Mouse (Mus musculus): ENCODE data around the gene Arhgap15.
"Not testable (repeated sequence)": the region's sequence is repeated elsewhere in the genome, so short reads cannot be mapped to it uniquely, and the experiment has no call there.

Gene Arhgap15

GRCm38 (mm10) chr2:43748287-43748983 lies at the start of gene Arhgap15:
TSS of gene Arhgap15 (plus strand) at chr2:43748824.
- peak; percentile 75 for DNase-seq (ENCODE audit: low spot score)

- DNase-seq (ENCODE audit: low spot score): no peak
Observed at GRCm38 (mm10) chr2:43712611-43713138, 35.9 kb upstream of the Arhgap15 start.

- peak; percentile 70 for DNase-seq (ENCODE audit: low spot score)
Observed at GRCm38 (mm10) chr2:43722446-43723103, 26.0 kb upstream of the Arhgap15 start.

- DNase-seq (ENCODE audit: low spot score): no peak
Observed at GRCm38 (mm10) chr2:43723104-43723541, 25.5 kb upstream of the Arhgap15 start.

GRCm38 (mm10) chr2:43727181-43727580 lies 21.4 kb upstream of the Arhgap15 start:
- no peak for DNase-seq (ENCODE audit: low spot score)

- peak; percentile 88 for DNase-seq (ENCODE audit: low spot score)
Observed at GRCm38 (mm10) chr2:43727693-43728092, 20.9 kb upstream of the Arhgap15 start.

- DNase-seq (ENCODE audit: low spot score): no peak
Observed at GRCm38 (mm10) chr2:43728831-43729230, 19.8 kb upstream of the Arhgap15 start.

GRCm38 (mm10) chr2:43732396-43732795 lies 16.2 kb upstream of the Arhgap15 start:
- DNase-seq (ENCODE audit: low spot score): no peak

- DNase-seq (ENCODE audit: low spot score): not testable (repeated sequence)
Observed at GRCm38 (mm10) chr2:43735071-43735470, 13.6 kb upstream of the Arhgap15 start.

GRCm38 (mm10) chr2:43737546-43737945 lies 11.1 kb upstream of the Arhgap15 start:
- DNase-seq (ENCODE audit: low spot score): peak; percentile 60

GRCm38 (mm10) chr2:43738562-43739112 lies 10.0 kb upstream of the Arhgap15 start:
- peak; percentile 77 for DNase-seq (ENCODE audit: low spot score)

GRCm38 (mm10) chr2:43739190-43739818 lies 9.3 kb upstream of the Arhgap15 start:
- no peak for DNase-seq (ENCODE audit: low spot score)

- DNase-seq (ENCODE audit: low spot score): no peak
Observed at GRCm38 (mm10) chr2:43749321-43749720, 697 bp downstream of the Arhgap15 start.

GRCm38 (mm10) chr2:43755899-43756298 lies 7.3 kb downstream of the Arhgap15 start:
- no peak for DNase-seq (ENCODE audit: low spot score)

- peak; percentile 66 for DNase-seq (ENCODE audit: low spot score)
Observed at GRCm38 (mm10) chr2:43756626-43757025, 8.0 kb downstream of the Arhgap15 start.

- DNase-seq (ENCODE audit: low spot score): no peak
Observed at GRCm38 (mm10) chr2:43761735-43762134, 13.1 kb downstream of the Arhgap15 start.

GRCm38 (mm10) chr2:43763279-43763678 lies 14.7 kb downstream of the Arhgap15 start:
- DNase-seq (ENCODE audit: low spot score): no peak

GRCm38 (mm10) chr2:43764456-43764855 lies 15.8 kb downstream of the Arhgap15 start:
- DNase-seq (ENCODE audit: low spot score): no peak

GRCm38 (mm10) chr2:43766200-43766599 lies 17.6 kb downstream of the Arhgap15 start:
- DNase-seq (ENCODE audit: low spot score): no peak

- no peak for DNase-seq (ENCODE audit: low spot score)
Observed at GRCm38 (mm10) chr2:43769850-43770570, 21.4 kb downstream of the Arhgap15 start.

GRCm38 (mm10) chr2:43772640-43773039 lies 24.0 kb downstream of the Arhgap15 start:
- peak; percentile 71 for DNase-seq (ENCODE audit: low spot score)

- DNase-seq (ENCODE audit: low spot score): no peak
Observed at GRCm38 (mm10) chr2:43782157-43782556, 33.5 kb downstream of the Arhgap15 start.

All from T-cell, adult 2 months (primary cell).